Mouse (Mus musculus): Measurements from ENCODE around the gene Zmynd12. TPM values are rescaled to one million over a fixed set of nuclear protein-coding genes. Genes with fewer than 3 reads are reported as not detected.

Zmynd12 gene
- total RNA-seq (2023): not detected

GRCm38 (mm10) chr4:119422294-119422964 lies at the start of gene Zmynd12, which contains the start of gene Ppcs:
Zmynd12 (plus strand) TSS chr4:119422814.
Ppcs (minus strand) TSS chr4:119422420.

GRCm38 (mm10) chr4:119415072-119415753 lies 7.4 kb upstream of the Zmynd12 start, which contains the start of gene Ccdc30:
Ccdc30 (minus strand) TSS chr4:119415521.

GRCm38 (mm10) chr4:119492291-119492932 lies 69.8 kb downstream of the Zmynd12 start, which contains the start of gene Rimkla:
Rimkla (minus strand) TSS chr4:119492628.

Other genes starting within 250 kb of the Zmynd12 start
- 1 to 10 TPM; 6.4 to 8.5 TPM for gene Zfp691, start 248.6 kb upstream of the Zmynd12 start, total RNA-seq (2023)
- under 1 TPM; 0.18 to 0.55 TPM for gene Ermap, start 232.8 kb upstream of the Zmynd12 start, total RNA-seq (2023)
- 10 to 100 TPM; 11.4 to 15.5 TPM for gene Svbp, start 227.5 kb upstream of the Zmynd12 start, total RNA-seq (2023)
- under 1 TPM in 1 of 2 experiments, not detected in 1; 0.34 TPM for gene Tmem269, start 204.6 kb upstream of the Zmynd12 start, total RNA-seq (2023)
- gene AU022252, start 190.1 kb upstream of the Zmynd12 start, total RNA-seq (2023): 1 to 10 TPM; 5.2 to 7.4 TPM
- 1 to 10 TPM; 3.5 to 4.1 TPM for gene P3h1, start 189.9 kb upstream of the Zmynd12 start, total RNA-seq (2023)
- not detected for gene Cldn19, start 167.4 kb upstream of the Zmynd12 start, total RNA-seq (2023)
- gene Ybx1, start 128.2 kb upstream of the Zmynd12 start, total RNA-seq (2023): 100 to 1,000 TPM; 400 to 434 TPM
- gene Ppih, start 102.3 kb upstream of the Zmynd12 start, total RNA-seq (2023): 10 to 100 TPM; 14.7 to 19.5 TPM
- not detected for gene Ccdc30, start 7.3 kb upstream of the Zmynd12 start, total RNA-seq (2023)
- 1 to 10 TPM; 2.7 to 4.2 TPM for gene Ppcs, start 394 bp upstream of the Zmynd12 start, total RNA-seq (2023)
- gene Rimkla, start 69.8 kb downstream of the Zmynd12 start, total RNA-seq (2023): not detected
- gene Foxj3, start 114.2 kb downstream of the Zmynd12 start, total RNA-seq (2023): 10 to 100 TPM; 49.9 to 52.6 TPM
- 1 to 10 TPM; 4.6 to 5.1 TPM for gene Frg2f1, start 116.7 kb downstream of the Zmynd12 start, total RNA-seq (2023)
- gene Guca2a, start 214.9 kb downstream of the Zmynd12 start, total RNA-seq (2023): 1 to 10 TPM in 1 of 2 experiments, under 1 TPM in 1; 0.92 to 1.3 TPM
- not detected for gene Guca2b, start 236.1 kb downstream of the Zmynd12 start, total RNA-seq (2023)

Measured in monocyte, adult 59 days (primary cell).